Mouse (Mus musculus): ENCODE measurements around the gene Vcp.
A peak's percentile ranks its signal among the peaks of the same experiment; 100 is the strongest.

Gene Vcp

GRCm38 (mm10) chr4:43000141-43000986 lies at the start of gene Vcp:
TSS of gene Vcp (minus strand) at chr4:43000507.
- DNase-seq (ENCODE audit: inconsistent ontology term): peak; percentile 99

DNA sequence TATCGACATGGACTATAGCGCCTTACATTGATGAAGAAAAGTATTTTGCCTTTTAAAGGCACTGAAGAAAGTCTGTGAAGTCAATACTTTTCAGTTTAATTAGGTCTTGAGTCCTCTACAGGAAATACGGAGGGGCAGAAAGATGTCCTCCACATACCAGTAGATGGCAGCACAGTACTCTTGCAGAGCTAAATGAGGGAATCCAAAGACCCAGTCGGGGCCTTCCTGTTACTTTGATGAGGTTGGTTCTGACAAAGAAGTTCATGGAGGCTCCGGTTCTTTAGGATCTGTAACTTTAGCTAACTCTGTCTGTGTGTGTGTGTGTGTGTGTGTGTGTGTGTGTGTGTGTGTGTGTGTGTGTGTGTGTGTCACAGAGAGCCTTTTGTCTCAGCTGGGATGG lies 46.9 kb upstream of the Vcp start:
- DNase-seq (ENCODE audit: inconsistent ontology term): peak; percentile 78

DNA sequence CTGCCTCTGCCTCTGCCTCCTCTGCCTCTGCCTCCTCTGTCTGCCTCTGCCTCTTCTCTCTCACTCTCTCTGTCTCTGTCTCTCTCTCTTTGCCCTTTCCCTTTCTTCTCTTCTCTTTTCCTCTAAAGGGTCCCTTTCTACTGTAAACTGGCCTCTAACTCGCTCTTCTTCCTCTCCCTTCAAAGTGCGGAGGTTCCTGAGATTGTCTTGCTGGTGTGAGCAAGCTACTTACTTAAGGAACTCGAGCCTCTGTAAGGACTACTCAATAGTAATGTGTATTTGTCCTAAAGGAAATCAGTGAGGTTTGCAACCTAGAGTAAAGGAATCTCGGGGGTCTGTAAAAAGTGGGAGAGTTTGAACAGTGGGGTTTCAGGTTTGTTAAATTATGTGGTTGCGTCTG lies 46.3 kb upstream of the Vcp start:
- peak; percentile 4 for DNase-seq (ENCODE audit: inconsistent ontology term)

DNA sequence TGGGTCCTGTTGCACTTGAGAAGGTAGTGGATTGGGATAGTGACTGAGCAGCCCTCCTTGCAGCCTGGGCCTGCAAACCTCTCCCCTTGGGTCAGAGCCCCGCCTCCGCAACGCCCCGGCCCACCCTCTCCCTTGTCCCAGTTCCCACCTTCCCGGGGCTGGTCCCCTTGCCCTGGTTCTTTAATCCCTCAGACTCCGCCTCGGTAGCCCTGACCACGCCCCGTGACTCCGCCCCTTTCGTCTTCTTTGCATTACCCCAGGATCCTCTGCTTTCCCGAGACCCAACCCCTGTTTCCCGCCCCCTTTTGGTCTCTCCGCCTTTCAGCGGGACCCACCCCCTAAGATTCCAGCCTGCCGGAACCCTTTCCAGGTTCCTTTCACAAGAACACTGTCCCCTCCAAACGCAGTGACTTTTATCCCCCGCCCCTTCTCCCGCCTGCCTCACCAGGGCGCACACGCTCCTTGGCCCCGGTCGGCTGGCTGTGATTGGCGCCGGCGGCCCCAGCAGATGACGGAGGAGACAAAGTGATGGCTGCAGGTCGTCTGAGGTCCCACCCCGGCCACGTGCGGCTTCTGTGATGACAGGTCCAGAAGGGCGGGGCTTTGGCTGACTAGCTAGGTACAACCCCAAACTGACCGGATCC lies 45.5 kb upstream of the Vcp start, which contains the start of gene Fam214b:
Gene Fam214b, minus strand, starts transcription at position 562 of the 644 bp plus-strand sequence.
- peak; percentile 100 for DNase-seq (ENCODE audit: inconsistent ontology term)

DNA sequence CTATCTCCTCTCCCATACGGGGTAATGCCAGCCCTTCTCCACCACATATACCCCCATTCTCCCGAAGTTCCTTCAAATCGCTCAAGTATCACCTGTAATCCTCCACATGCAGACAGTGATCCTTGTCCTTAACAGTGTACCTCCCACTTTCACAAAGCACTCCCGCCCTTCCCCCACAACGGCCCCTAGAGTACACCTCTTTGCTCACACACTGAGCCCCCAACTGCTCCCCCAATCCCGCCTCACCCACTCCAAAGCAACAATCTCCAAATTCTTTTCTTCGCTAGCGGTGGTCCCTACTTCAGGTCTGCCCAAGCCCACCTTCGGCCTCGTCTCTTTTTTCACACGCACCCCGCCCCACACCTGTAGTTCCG lies 45.0 kb upstream of the Vcp start:
- DNase-seq (ENCODE audit: inconsistent ontology term): no peak

- DNase-seq (ENCODE audit: inconsistent ontology term): peak; percentile 19
Observed at GRCm38 (mm10) chr4:43044673-43045072, 44.4 kb upstream of the Vcp start.

- peak; percentile 94 for DNase-seq (ENCODE audit: inconsistent ontology term)
Observed at GRCm38 (mm10) chr4:43043644-43044357, 43.5 kb upstream of the Vcp start.

DNA sequence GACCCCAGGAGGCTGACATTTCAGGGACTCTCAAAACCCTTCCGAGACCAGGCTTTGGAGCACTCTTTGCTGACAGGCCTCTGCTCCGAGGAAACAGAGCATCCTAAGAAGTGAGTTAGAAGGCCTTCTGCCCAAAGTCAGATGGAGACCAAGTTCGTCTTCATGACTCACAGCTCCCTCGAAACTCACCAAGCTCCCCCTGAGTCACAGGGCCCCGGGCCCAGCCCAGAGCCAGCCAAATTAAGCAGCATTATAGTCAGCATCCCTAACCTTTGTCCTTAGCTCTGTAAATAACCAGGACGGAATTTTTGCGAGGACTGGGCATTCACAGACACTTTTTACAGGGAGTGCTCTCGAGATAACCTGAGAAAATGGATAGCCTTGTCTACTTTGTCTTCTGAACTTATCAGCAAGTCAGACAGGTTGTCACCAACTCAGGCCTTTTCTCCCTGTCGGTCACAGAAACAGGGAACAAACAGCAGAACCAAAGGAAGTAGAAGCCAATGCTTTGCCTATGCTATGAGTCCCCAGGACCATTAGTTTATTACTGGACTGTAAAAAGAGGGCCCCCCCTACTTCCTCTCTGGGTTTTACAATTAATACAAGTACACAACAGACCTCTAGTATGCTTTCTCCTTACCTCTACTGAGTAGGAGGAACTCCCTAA lies 40.7 kb upstream of the Vcp start:
- peak; percentile 68 for DNase-seq (ENCODE audit: inconsistent ontology term)

DNA sequence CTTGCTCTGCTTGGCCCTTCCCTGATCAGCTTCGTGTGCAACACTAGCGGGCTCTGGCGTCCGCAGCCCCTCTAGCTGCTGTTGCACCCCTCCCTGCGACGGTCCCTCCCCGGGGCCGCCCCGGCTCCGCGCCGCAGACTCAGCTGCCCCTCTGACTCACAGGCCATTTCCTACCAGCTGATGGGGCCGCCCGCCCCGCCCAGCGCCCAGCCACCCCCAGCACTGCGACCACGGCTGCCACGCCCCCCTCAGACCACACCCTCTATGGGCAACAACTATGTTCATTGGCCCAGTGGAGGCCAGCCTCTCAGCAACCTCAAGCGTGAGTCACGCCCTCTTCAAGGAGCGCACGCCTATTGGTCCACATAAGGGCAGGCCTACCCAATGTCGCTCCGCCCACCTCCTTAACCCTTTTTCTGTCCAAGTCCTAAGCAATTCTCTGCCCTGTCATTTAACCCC lies 39.8 kb upstream of the Vcp start:
- DNase-seq (ENCODE audit: inconsistent ontology term): peak; percentile 100

DNA sequence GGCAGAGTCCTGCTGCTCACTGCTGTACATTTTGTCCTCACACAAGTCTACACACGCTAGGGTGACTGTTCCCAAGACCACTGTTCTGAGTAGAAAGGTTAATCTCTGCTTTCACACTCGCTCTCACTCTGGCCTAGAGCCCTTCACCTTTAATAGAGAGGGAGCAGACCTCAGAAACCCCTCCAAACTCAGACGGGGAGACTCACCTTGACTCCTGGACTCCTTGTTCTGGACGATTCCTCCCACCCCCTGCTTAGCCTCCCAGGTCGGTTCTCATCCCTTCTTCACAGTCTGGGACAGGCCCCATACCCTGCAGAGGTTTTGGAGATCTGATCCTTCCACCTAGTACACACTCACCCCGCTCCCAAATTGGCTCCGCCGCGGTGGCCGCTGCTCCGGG lies 39.3 kb upstream of the Vcp start:
- DNase-seq (ENCODE audit: inconsistent ontology term): peak; percentile 35

DNA sequence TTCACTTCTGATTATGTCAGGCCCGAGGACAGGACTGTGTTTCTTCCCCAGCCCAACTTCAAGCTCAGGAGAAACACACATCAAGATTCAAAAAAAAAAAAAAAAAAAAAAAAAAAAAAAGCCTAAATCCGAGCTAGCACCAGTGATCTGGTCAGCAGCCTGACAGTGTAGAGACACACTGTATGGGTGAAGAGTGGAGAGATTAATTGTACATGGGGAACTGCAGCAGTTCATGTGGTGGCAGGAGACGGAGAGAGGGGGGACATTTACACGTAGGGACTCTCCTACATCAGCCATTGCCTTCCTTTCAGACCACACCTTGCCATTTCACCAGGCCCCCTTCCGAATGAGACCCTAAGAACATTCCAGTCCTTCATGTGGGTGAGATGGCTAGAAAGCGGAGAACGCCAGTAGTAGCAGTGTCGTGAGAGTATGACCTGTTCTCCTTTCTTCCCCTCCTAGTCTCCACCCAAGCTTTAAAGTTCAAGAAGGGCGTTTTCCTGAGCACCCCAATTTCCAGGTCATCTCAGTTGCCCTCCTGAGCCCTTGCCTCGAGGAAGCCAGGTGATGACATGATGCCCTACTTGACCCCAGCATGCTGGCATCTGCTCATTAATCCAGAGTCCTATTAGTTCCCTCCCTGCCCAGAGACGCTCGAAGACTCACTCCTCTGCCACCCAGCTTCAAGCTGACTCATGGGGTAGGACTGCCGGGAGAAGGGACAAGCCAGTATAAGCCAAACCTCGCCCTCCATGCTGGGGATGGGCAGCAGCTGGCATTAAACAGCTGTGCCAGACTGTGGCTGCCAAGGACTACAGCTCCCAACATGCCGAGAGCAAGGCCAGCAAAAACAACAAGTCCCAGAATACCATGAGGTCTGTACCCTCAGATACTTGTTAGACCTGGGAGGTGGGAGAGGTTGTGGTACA lies 38.5 kb upstream of the Vcp start:
- peak; percentile 79 for DNase-seq (ENCODE audit: inconsistent ontology term)

DNA sequence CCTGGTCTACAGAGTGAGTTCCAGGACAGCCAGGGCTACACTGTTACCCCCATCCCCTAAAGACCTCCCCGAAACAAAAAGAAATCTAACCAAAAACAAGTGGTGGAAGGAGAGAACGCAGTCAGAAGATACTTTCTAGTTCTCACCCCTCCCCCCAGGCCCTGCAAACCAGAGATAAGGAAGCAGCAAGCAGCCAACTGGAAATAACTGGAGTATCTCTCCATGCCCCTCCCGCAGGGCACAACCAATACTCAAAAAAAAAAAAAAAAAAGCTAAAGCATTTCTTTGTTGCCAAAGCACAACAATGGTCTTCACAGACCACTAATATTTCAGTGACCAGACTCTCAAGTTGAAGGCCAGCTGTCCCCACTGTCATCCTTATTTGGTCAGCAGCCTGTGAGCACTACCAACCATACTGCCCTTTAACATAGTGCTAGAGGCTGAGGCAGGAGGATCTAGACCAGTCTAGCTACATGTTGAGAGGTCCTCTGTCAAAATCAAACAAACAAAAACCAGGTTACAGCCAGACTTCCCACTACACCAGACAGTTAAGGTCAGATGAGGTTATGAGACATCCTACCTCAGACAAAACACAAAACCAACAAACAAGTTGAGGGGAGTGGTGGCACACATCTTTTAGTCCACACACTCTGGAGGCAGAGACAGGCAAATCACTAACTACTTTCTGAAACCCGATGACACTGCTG lies 37.7 kb upstream of the Vcp start:
- no peak for DNase-seq (ENCODE audit: inconsistent ontology term)

- no peak for DNase-seq (ENCODE audit: inconsistent ontology term)
Observed at GRCm38 (mm10) chr4:43036356-43036755, 36.0 kb upstream of the Vcp start.

DNA sequence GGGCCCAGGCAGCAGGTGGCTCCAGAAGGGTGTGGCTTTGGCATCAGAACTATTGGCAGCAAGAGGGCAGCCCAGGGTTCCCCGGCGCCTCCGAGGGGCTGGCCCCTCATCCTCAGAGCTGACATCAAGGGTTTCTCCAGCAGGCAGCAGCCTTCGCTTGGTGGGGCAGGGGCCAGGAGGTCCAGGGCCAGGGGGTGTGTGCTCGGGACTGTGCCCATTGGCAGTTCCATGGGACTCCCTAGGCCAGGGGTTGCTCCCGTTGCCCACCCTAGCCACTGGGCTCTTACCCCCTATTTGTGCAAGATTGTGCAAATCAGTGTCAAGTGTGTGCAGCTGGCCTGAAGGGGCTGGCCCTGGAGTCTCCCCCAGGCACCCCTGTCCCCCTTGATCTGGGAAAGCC lies 35.5 kb upstream of the Vcp start:
- no peak for DNase-seq (ENCODE audit: inconsistent ontology term)

GRCm38 (mm10) chr4:43033481-43033880 lies 33.2 kb upstream of the Vcp start:
- no peak for DNase-seq (ENCODE audit: inconsistent ontology term)

DNA sequence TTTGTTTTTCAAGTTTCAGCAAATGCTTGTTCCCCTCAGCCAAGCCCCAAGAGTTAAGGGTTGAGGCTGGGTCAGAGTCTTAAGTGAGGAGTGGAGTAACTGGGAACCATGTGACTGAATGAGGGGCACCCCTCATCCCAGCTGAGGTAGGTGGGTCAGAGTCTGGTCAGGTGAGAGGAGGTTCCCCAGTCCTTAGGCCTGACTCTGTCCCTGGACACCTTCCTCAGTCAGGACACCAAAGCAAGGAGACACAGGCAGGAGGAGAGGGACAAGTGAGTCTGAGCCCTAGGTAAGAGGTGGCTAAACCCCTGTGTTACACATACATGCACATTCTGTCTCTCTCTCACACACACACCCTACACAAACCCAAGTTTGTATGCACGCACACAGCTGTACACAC lies 32.2 kb upstream of the Vcp start:
- DNase-seq (ENCODE audit: inconsistent ontology term): no peak

DNA sequence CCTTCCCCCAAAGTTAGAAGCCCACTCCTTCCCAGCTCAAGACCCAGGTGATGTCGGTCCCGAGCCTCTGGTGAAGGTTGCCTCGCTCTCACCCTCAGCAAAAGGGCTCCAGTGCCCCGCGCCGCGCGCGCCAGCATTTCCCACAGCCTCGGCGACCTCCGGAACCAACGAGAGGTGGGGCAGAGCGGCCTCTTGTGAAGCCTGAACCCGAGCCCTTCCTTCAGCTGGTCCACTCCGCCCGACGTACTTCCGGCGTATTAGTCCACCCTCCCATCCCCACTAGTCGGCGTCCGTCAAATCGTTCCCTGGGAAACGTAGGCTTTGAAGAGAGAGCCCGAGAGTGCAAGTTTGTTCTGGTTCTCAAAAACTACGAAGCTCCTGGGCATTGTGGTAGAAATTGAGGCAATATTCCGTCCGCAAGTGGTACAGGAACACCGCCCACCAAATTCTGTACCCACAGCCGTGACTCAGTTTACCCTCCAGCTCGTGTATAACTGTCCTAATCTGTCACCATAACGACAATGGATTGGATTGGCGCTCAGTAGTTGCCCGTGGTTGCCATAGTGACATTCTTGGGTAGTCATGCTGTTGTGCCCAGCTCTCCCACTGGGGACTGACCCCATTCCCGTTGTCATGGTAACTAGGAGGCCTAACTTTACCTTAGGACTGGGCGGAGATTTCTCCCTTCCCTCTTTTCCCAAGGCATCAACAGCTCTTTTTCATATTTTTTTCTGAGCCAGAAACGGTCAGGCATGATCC lies 31.1 kb upstream of the Vcp start, which contains the start of gene Stoml2:
Gene Stoml2, minus strand, starts transcription at position 474 of the 759 bp plus-strand sequence.
- DNase-seq (ENCODE audit: inconsistent ontology term): peak; percentile 94

- no peak for DNase-seq (ENCODE audit: inconsistent ontology term)
Observed at GRCm38 (mm10) chr4:43030780-43031230, 30.5 kb upstream of the Vcp start.

GRCm38 (mm10) chr4:43030352-43030751 lies 30.0 kb upstream of the Vcp start:
- no peak for DNase-seq (ENCODE audit: inconsistent ontology term)

Measured in Muller cell, postnatal 12 days (primary cell).